Mouse (Mus musculus) G1E-ER4 (cell line): ENCODE data around the gene Ptprj. TPM values are rescaled to one million over a fixed set of nuclear protein-coding genes. Genes with fewer than 3 reads are reported as not detected.

Source experiments
- GATA1 ChIP-seq: IDR thresholded peaks from one replicate; pipeline ENCODE4 v1.8.0; 2012; ENCODE audit warnings: low read length, inconsistent platforms
- polyA plus RNA-seq: library from polyadenylated mRNA; stranded (reverse); fragments of >175 nt; gene quantifications from 2 replicates; pipeline ENCODE4 v1.2.3, GENCODE M21; 2012

Ptprj gene
- polyA plus RNA-seq, 1 experiment: not detected

- TF ChIP-seq GATA1: no peak
Observed at GRCm38 (mm10) chr2:90568091-90568490, 12.4 kb downstream of the Ptprj start.

GRCm38 (mm10) chr2:90566773-90567528 lies 13.5 kb downstream of the Ptprj start:
- TF ChIP-seq GATA1: no peak

- no peak for TF ChIP-seq GATA1
Observed at GRCm38 (mm10) chr2:90566046-90566445, 14.4 kb downstream of the Ptprj start.

GRCm38 (mm10) chr2:90565192-90565929 lies 15.1 kb downstream of the Ptprj start:
- no peak for TF ChIP-seq GATA1

GRCm38 (mm10) chr2:90564552-90564951 lies 15.9 kb downstream of the Ptprj start:
- no peak for TF ChIP-seq GATA1

- TF ChIP-seq GATA1: no peak
Observed at GRCm38 (mm10) chr2:90563171-90563570, 17.3 kb downstream of the Ptprj start.

- no peak for TF ChIP-seq GATA1
Observed at GRCm38 (mm10) chr2:90562126-90562670, 18.2 kb downstream of the Ptprj start.

- peak; percentile 54 for TF ChIP-seq GATA1
Observed at GRCm38 (mm10) chr2:90560197-90560843, 20.1 kb downstream of the Ptprj start.

GRCm38 (mm10) chr2:90559688-90560196 lies 20.7 kb downstream of the Ptprj start:
- peak; percentile 56 for TF ChIP-seq GATA1

GRCm38 (mm10) chr2:90559015-90559687 lies 21.3 kb downstream of the Ptprj start:
- TF ChIP-seq GATA1: no peak

- no peak for TF ChIP-seq GATA1
Observed at GRCm38 (mm10) chr2:90558361-90558760, 22.1 kb downstream of the Ptprj start.

GRCm38 (mm10) chr2:90557913-90558312 lies 22.5 kb downstream of the Ptprj start:
- TF ChIP-seq GATA1: no peak

- TF ChIP-seq GATA1: no peak
Observed at GRCm38 (mm10) chr2:90555744-90556143, 24.7 kb downstream of the Ptprj start.

- TF ChIP-seq GATA1: no peak
Observed at GRCm38 (mm10) chr2:90554806-90555205, 25.6 kb downstream of the Ptprj start.

GRCm38 (mm10) chr2:90553861-90554260 lies 26.6 kb downstream of the Ptprj start:
- TF ChIP-seq GATA1: no peak
